Mouse (Mus musculus) left cerebral cortex, postnatal 14 days (tissue): ENCODE data around the gene Slc37a3. TPM values are rescaled to one million over a fixed set of nuclear protein-coding genes. Genes with fewer than 3 reads are reported as not detected.

Experiments
- total RNA-seq, 2 experiments: library from RNA; stranded (reverse); gene quantifications; 2 replicates each; pipeline ENCODE4 v1.2.3; 2021

Gene Slc37a3
- total RNA-seq, 2 experiments from 2014 or later, result 64.9 to 80.9 TPM

Other genes with a start within 250 kb of the Slc37a3 start
- gene Kdm7a, start 170.9 kb downstream of the Slc37a3 start, total RNA-seq, result 10 to 100 TPM; 25.2 to 31.9 TPM
- gene Rab19, start 3.5 kb upstream of the Slc37a3 start, total RNA-seq, result not detected
- 100 to 1,000 TPM; 161 to 180 TPM for gene Mkrn1, start 42.8 kb upstream of the Slc37a3 start, total RNA-seq
- 10 to 100 TPM; 21.4 to 22.7 TPM for gene Dennd2a, start 180.2 kb upstream of the Slc37a3 start, total RNA-seq
- gene Adck2, start 196.2 kb upstream of the Slc37a3 start, total RNA-seq, result 10 to 100 TPM; 23.2 to 29.0 TPM
- 1 to 10 TPM in 1 of 2 experiments, under 1 TPM in 1; 0.87 to 1.3 TPM for gene Gm42420, start 208.1 kb upstream of the Slc37a3 start, total RNA-seq
- 100 to 1,000 TPM; 197 to 204 TPM for gene Ndufb2, start 214.9 kb upstream of the Slc37a3 start, total RNA-seq